Mouse (Mus musculus): ENCODE measurements around the gene Pdzd8. TPM values are rescaled to one million over a fixed set of nuclear protein-coding genes. Genes with fewer than 3 reads are reported as not detected.

Gene Pdzd8
- polyA plus RNA-seq, 1 experiment, result 7.3 TPM

GRCm38 (mm10) chr19:59354906-59355305 lies 9.3 kb upstream of the Pdzd8 start:
- Histone ChIP-seq H3K36me3 (ENCODE audit: control insufficient read depth, insufficient read depth) (no peaks in the 10 kb centered on the region), H3K79me2 (ENCODE audit: control insufficient read depth, insufficient read depth) (no peaks in the 10 kb centered on the region), H3ac (ENCODE audit: control insufficient read depth, insufficient read length, low read depth) (no peak overlapping the region), H3K27me3 (ENCODE audit: control insufficient read depth, insufficient read depth, insufficient read length) (peaks cover 42% of the 10 kb centered on the region), H3K79me3 (ENCODE audit: low read depth) (no peaks in the 10 kb centered on the region), H3K4me3 (ENCODE audit: insufficient read depth, poor library complexity, severe bottlenecking) (no peak overlapping the region)
- TF ChIP-seq USF1 (IDR thresholded peaks at IDR 0.05; ENCODE audit: low read depth) (no peak), MAX (IDR thresholded peaks at IDR 0.05) (no peak), CTCF (IDR thresholded peaks at IDR 0.05; ENCODE audit: control insufficient read depth, insufficient read depth, insufficient read length) (no peak), MYOD1 (IDR thresholded peaks at IDR 0.05; ENCODE audit: control insufficient read depth, insufficient read length, low read depth) (no peak), FOSL1 (IDR thresholded peaks at IDR 0.05; ENCODE audit: insufficient read depth, low read length, poor library complexity, severe bottlenecking) (no peak), CEBPB (IDR thresholded peaks at IDR 0.05; ENCODE audit: low read depth) (no peak), MYOG (IDR thresholded peaks at IDR 0.05; ENCODE audit: control insufficient read depth, extremely low read depth, insufficient read length) (no peak)

GRCm38 (mm10) chr19:59352760-59353159 lies 7.2 kb upstream of the Pdzd8 start:
- no peaks in the 10 kb centered on the region for H3K79me2 ChIP-seq (ENCODE audit: control insufficient read depth, insufficient read depth)
- no peak for TF ChIP-seq MAX (IDR thresholded peaks at IDR 0.05)
- no peak for TF ChIP-seq CTCF (IDR thresholded peaks at IDR 0.05; ENCODE audit: control insufficient read depth, insufficient read depth, insufficient read length)
- TF ChIP-seq CEBPB (IDR thresholded peaks at IDR 0.05; ENCODE audit: low read depth), result no peak
- no peak for TF ChIP-seq MYOG (IDR thresholded peaks at IDR 0.05; ENCODE audit: control insufficient read depth, extremely low read depth, insufficient read length)
- no peak for TF ChIP-seq USF1 (IDR thresholded peaks at IDR 0.05; ENCODE audit: low read depth)
- TF ChIP-seq MYOD1 (IDR thresholded peaks at IDR 0.05; ENCODE audit: control insufficient read depth, insufficient read length, low read depth), result no peak
- no peak for TF ChIP-seq FOSL1 (IDR thresholded peaks at IDR 0.05; ENCODE audit: insufficient read depth, low read length, poor library complexity, severe bottlenecking)
- H3K27me3 ChIP-seq (ENCODE audit: control insufficient read depth, insufficient read depth, insufficient read length), result peaks cover 45% of the 10 kb centered on the region

GRCm38 (mm10) chr19:59351151-59351889 lies 5.7 kb upstream of the Pdzd8 start:
- Histone ChIP-seq H3K79me3 (ENCODE audit: low read depth) (no peaks in the 10 kb centered on the region), H3ac (ENCODE audit: control insufficient read depth, insufficient read length, low read depth) (no peak overlapping the region), H3K36me3 (ENCODE audit: control insufficient read depth, insufficient read depth) (no peaks in the 10 kb centered on the region), H3K79me2 (ENCODE audit: control insufficient read depth, insufficient read depth) (no peaks in the 10 kb centered on the region), H3K4me3 (ENCODE audit: insufficient read depth, poor library complexity, severe bottlenecking) (no peak overlapping the region), H3K27me3 (ENCODE audit: control insufficient read depth, insufficient read depth, insufficient read length) (peaks cover 40% of the 10 kb centered on the region)
- TF ChIP-seq FOSL1 (IDR thresholded peaks at IDR 0.05; ENCODE audit: insufficient read depth, low read length, poor library complexity, severe bottlenecking) (no peak), CEBPB (IDR thresholded peaks at IDR 0.05; ENCODE audit: low read depth) (no peak), CTCF (IDR thresholded peaks at IDR 0.05; ENCODE audit: control insufficient read depth, insufficient read depth, insufficient read length) (no peak), MAX (IDR thresholded peaks at IDR 0.05) (no peak), MYOD1 (IDR thresholded peaks at IDR 0.05; ENCODE audit: control insufficient read depth, insufficient read length, low read depth) (no peak), USF1 (IDR thresholded peaks at IDR 0.05; ENCODE audit: low read depth) (no peak)

More at GRCm38 (mm10) chr19:59352760-59353159, 7.2 kb upstream of the Pdzd8 start:
- no peak overlapping the region for H3K4me3 ChIP-seq (ENCODE audit: insufficient read depth, poor library complexity, severe bottlenecking)
- no peak overlapping the region for H3ac ChIP-seq (ENCODE audit: control insufficient read depth, insufficient read length, low read depth)
- H3K79me3 ChIP-seq (ENCODE audit: low read depth), result no peaks in the 10 kb centered on the region
- no peaks in the 10 kb centered on the region for H3K36me3 ChIP-seq (ENCODE audit: control insufficient read depth, insufficient read depth)

DNA sequence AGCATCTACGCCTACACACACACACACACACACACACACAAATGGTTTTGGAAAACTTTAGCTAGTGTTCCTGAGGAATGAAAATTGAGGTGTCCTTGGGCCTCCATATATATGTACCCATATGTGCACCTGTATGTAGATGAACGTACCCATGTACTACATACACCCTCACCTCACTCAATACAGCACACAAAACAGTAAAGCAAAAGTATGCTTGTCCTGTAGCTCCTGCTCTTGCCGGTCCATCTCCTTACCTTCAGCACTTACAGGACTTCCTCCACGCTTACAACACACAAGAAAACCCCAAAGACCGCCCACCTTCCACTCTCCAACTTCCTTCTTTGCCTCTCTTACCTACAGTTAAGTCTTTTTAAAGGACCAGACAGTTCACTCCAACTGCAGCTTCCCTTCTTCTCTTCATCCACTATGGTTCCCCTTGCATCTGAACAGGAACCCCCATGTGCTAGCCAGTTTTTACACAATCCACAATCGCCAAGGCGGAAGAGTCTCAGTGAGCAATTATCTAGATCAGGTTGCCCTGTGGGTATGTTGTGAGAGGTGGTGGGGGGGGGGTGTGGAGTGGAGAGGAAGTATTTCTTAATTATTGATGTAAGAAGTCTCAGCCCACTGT lies 4.8 kb upstream of the Pdzd8 start:
- Histone ChIP-seq H3K79me2 (ENCODE audit: control insufficient read depth, insufficient read depth) (peaks cover 2% of the 10 kb centered on the region), H3ac (ENCODE audit: control insufficient read depth, insufficient read length, low read depth) (no peak overlapping the region), H3K36me3 (ENCODE audit: control insufficient read depth, insufficient read depth) (no peaks in the 10 kb centered on the region), H3K27me3 (ENCODE audit: control insufficient read depth, insufficient read depth, insufficient read length) (peaks cover 38% of the 10 kb centered on the region), H3K4me3 (ENCODE audit: insufficient read depth, poor library complexity, severe bottlenecking) (no peak overlapping the region), H3K79me3 (ENCODE audit: low read depth) (no peaks in the 10 kb centered on the region)
- TF ChIP-seq CTCF (IDR thresholded peaks at IDR 0.05; ENCODE audit: control insufficient read depth, insufficient read depth, insufficient read length) (no peak), USF1 (IDR thresholded peaks at IDR 0.05; ENCODE audit: low read depth) (no peak), MYOG (IDR thresholded peaks at IDR 0.05; ENCODE audit: control insufficient read depth, extremely low read depth, insufficient read length) (no peak), MYOD1 (IDR thresholded peaks at IDR 0.05; ENCODE audit: control insufficient read depth, insufficient read length, low read depth) (no peak), MAX (IDR thresholded peaks at IDR 0.05) (no peak), FOSL1 (IDR thresholded peaks at IDR 0.05; ENCODE audit: insufficient read depth, low read length, poor library complexity, severe bottlenecking) (no peak), CEBPB (IDR thresholded peaks at IDR 0.05; ENCODE audit: low read depth) (no peak)

DNA sequence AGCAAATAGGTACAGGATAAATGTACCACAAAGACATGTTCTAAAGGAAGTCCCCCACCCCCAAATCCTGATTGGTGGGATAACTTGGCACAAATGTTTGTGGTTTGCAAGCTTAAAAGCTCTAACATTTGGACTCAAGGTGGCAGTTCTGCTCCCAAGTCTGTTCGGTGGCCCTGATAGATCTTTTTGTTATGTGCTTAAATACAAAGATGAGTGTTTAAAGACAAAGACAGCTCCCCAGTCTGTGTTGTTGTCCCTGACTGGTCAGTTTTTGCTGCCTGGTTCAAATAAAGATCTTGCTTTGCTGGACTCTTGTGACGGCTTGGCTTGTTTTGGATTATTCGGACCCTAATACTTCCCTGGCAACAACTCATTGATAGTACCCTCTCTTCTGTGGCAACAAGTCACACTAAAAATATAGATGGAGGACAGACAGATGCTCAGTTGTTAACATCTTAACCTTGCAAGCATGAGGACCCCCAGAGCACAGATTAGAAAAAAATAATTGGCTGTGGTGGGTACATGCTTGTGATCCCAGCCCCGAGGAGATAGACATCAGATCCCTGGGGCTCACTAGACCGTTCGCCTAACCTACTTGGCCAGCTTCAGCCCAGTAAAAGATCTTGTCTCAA lies 3.9 kb upstream of the Pdzd8 start:
- no peak for TF ChIP-seq MAX (IDR thresholded peaks at IDR 0.05)
- TF ChIP-seq USF1 (IDR thresholded peaks at IDR 0.05; ENCODE audit: low read depth), result no peak
- TF ChIP-seq MYOG (IDR thresholded peaks at IDR 0.05; ENCODE audit: control insufficient read depth, extremely low read depth, insufficient read length), result no peak
- TF ChIP-seq CEBPB (IDR thresholded peaks at IDR 0.05; ENCODE audit: low read depth), result no peak
- TF ChIP-seq FOSL1 (IDR thresholded peaks at IDR 0.05; ENCODE audit: insufficient read depth, low read length, poor library complexity, severe bottlenecking), result no peak
- no peak for TF ChIP-seq CTCF (IDR thresholded peaks at IDR 0.05; ENCODE audit: control insufficient read depth, insufficient read depth, insufficient read length)
- no peak for TF ChIP-seq MYOD1 (IDR thresholded peaks at IDR 0.05; ENCODE audit: control insufficient read depth, insufficient read length, low read depth)
- H3ac ChIP-seq (ENCODE audit: control insufficient read depth, insufficient read length, low read depth), result no peak overlapping the region
- peaks cover 29% of the 10 kb centered on the region for H3K27me3 ChIP-seq (ENCODE audit: control insufficient read depth, insufficient read depth, insufficient read length)
- peaks cover 3% of the 10 kb centered on the region for H3K79me3 ChIP-seq (ENCODE audit: low read depth)
- no peak overlapping the region for H3K4me3 ChIP-seq (ENCODE audit: insufficient read depth, poor library complexity, severe bottlenecking)
- H3K36me3 ChIP-seq (ENCODE audit: control insufficient read depth, insufficient read depth), result no peaks in the 10 kb centered on the region
- peaks cover 11% of the 10 kb centered on the region for H3K79me2 ChIP-seq (ENCODE audit: control insufficient read depth, insufficient read depth)
